Mouse (Mus musculus) adipocyte (in vitro differentiated cells): ENCODE data around the gene Mroh2a.

Experiments
- DNase-seq: peaks from one replicate; pipeline ENCODE4 v3.0.0-alpha.2; 2016; ENCODE audit warnings: low spot score

The Mroh2a gene

GRCm38 (mm10) chr1:88226670-88227379 is at the start of gene Mroh2a:
Gene Mroh2a, plus strand, starts transcription at chr1:88226986.
- no peak for DNase-seq

GRCm38 (mm10) chr1:88179657-88180056 is 47.1 kb upstream of the Mroh2a start:
- no peak for DNase-seq

- DNase-seq: no peak
Observed at GRCm38 (mm10) chr1:88186325-88186935, 40.4 kb upstream of the Mroh2a start.

GRCm38 (mm10) chr1:88192136-88192535 is 34.6 kb upstream of the Mroh2a start:
- no peak for DNase-seq

GRCm38 (mm10) chr1:88195687-88196086 is 31.1 kb upstream of the Mroh2a start:
- no peak for DNase-seq

- no peak for DNase-seq
Observed at GRCm38 (mm10) chr1:88197443-88197842, 29.3 kb upstream of the Mroh2a start.

- DNase-seq: no peak
Observed at GRCm38 (mm10) chr1:88199996-88200395, 26.8 kb upstream of the Mroh2a start.

- DNase-seq: no peak
Observed at GRCm38 (mm10) chr1:88200456-88200855, 26.3 kb upstream of the Mroh2a start, which contains the start of gene Ugt1a2. Gene Ugt1a2, plus strand, starts transcription at chr1:88200601.

- no peak for DNase-seq
Observed at GRCm38 (mm10) chr1:88205294-88205922, 21.4 kb upstream of the Mroh2a start, which contains the start of gene Dnajb3. Gene Dnajb3, minus strand, starts transcription at chr1:88205782.

- no peak for DNase-seq
Observed at GRCm38 (mm10) chr1:88206843-88207479, 19.8 kb upstream of the Mroh2a start.

- peak; percentile 33 for DNase-seq
Observed at GRCm38 (mm10) chr1:88211812-88212211, 15.0 kb upstream of the Mroh2a start, which contains the start of gene Ugt1a1. Gene Ugt1a1, plus strand, starts transcription at chr1:88211959.

GRCm38 (mm10) chr1:88212341-88213045 is 14.3 kb upstream of the Mroh2a start:
- DNase-seq: peak; percentile 11

- DNase-seq: peak; percentile 19
Observed at GRCm38 (mm10) chr1:88213061-88213460, 13.7 kb upstream of the Mroh2a start.

- DNase-seq: peak; percentile 51
Observed at GRCm38 (mm10) chr1:88213766-88214461, 12.9 kb upstream of the Mroh2a start.

- DNase-seq: peak; percentile 9
Observed at GRCm38 (mm10) chr1:88214462-88214952, 12.3 kb upstream of the Mroh2a start.

- DNase-seq: no peak
Observed at GRCm38 (mm10) chr1:88215466-88216380, 11.1 kb upstream of the Mroh2a start.

GRCm38 (mm10) chr1:88216551-88216950 is 10.2 kb upstream of the Mroh2a start:
- DNase-seq: no peak

- DNase-seq: no peak
Observed at GRCm38 (mm10) chr1:88217144-88217543, 9.6 kb upstream of the Mroh2a start.

GRCm38 (mm10) chr1:88217576-88217975 is 9.2 kb upstream of the Mroh2a start:
- DNase-seq: no peak

GRCm38 (mm10) chr1:88218051-88218450 is 8.7 kb upstream of the Mroh2a start:
- DNase-seq: no peak
